Comparison of ENCODE assay signal across 16 mouse cellular contexts in genomic region chr15:91047627-91048026, GRCm38 (mm10). TPM values are rescaled to one million over a fixed set of nuclear protein-coding genes. Genes with fewer than 3 reads are reported as not detected.
DNase-seq lines count a peak whose midpoint lies in the region; ATAC-seq and TF ChIP-seq lines count a peak whose summit lies in the region.
"Had no signal": no experiment of that assay in that cellular context is flagged by ENCODE, and none has a peak within 500 bp of the region (broad histone marks: within the 10 kb centered on the region; RNA-seq: fewer than 3 reads in every experiment).

No protein-coding gene starts in this region.

- peaks cover 3% of the 10 kb centered on the region for H3K4me1 ChIP-seq in liver, postnatal 0 days (ENCODE audit: insufficient read depth)
- 0 out of 2 replicates have a peak, but pooled peaks cover 3% of the 10 kb centered on the region for H3K4me1 ChIP-seq in liver, embryonic 11.5 days (replicated peaks; ENCODE audit: control insufficient read depth, insufficient read depth, low read length)
- H3K4me1 ChIP-seq in hindbrain, embryonic 10.5 days (replicated peaks) = peaks cover 47% of the 10 kb centered on the region
- peaks cover 32% of the 10 kb centered on the region for H3K4me1 ChIP-seq in midbrain, embryonic 12.5 days
- H3K4me1 ChIP-seq in stomach, postnatal 0 days (replicated peaks; ENCODE audit: control insufficient read depth, insufficient read depth) = no peaks in the 10 kb centered on the region
- H3K4me1 ChIP-seq: intestine, embryonic 15.5 days had no signal

- TF ChIP-seq CTCF in liver, postnatal 0 days (IDR thresholded peaks at IDR 0.05; ENCODE audit: low read depth) = no peak
- peak; percentile 23; the same call in 1 of the 2 replicates for TF ChIP-seq CTCF in stomach, postnatal 0 days (IDR thresholded peaks at IDR 0.05; ENCODE audit: low read depth)

- no peak overlapping the region for H3K27ac ChIP-seq in liver, postnatal 0 days (ENCODE audit: low read depth)
- no peak overlapping the region for H3K27ac ChIP-seq in liver, embryonic 11.5 days (ENCODE audit: low read depth, low read length)
- peak overlapping the region; percentile 69; the same call in 1 of the 2 replicates for H3K27ac ChIP-seq in hindbrain, embryonic 10.5 days
- H3K27ac ChIP-seq in midbrain, embryonic 12.5 days (replicated peaks) = peak overlapping the region; percentile 35; the same call in 1 of the 2 replicates
- H3K27ac ChIP-seq in stomach, postnatal 0 days (replicated peaks) = no peak overlapping the region
- H3K27ac ChIP-seq: gastrocnemius, adult 2 months; intestine, embryonic 15.5 days had no signal

- no peak for DNase-seq in liver, postnatal 0 days
- DNase-seq in liver, embryonic 11.5 days (ENCODE audit: low spot score) = no peak
- DNase-seq in hindbrain, embryonic 10.5 days (ENCODE audit: low spot score) = no peak
- no peak for DNase-seq in stomach, postnatal 0 days (ENCODE audit: low spot score)
- no peak for DNase-seq in frontal cortex, postnatal 25 days (ENCODE audit: low spot score in 2 of 2)
- DNase-seq in cerebellum, postnatal 14 days = no peak
- DNase-seq in left cerebral cortex, adult 18-20 months (ENCODE audit: low spot score in 2 of 2) = no peak
- DNase-seq: adrenal gland, postnatal 10 days; B cell, adult 2 months; gastrocnemius, adult 2 months; heart, adult 18-20 months; kidney, postnatal 25 days; lung, adult 2 months had no signal

- no peak overlapping the region for H3K9ac ChIP-seq in liver, postnatal 0 days (replicated peaks)
- no peak overlapping the region for H3K9ac ChIP-seq in liver, embryonic 11.5 days (ENCODE audit: low read depth, low read length)
- peak overlapping the region; percentile 37; the same call in 1 of the 2 replicates for H3K9ac ChIP-seq in midbrain, embryonic 12.5 days (replicated peaks)
- no peak overlapping the region for H3K9ac ChIP-seq in stomach, postnatal 0 days (ENCODE audit: low read length)
- H3K9ac ChIP-seq: intestine, embryonic 15.5 days had no signal

- no peak overlapping the region for H3K4me3 ChIP-seq in liver, postnatal 0 days (ENCODE audit: low read depth, low read length)
- H3K4me3 ChIP-seq in liver, embryonic 11.5 days (ENCODE audit: low read depth, low read length) = no peak overlapping the region
- H3K4me3 ChIP-seq in hindbrain, embryonic 10.5 days = peak overlapping the region; percentile 92
- peak overlapping the region; percentile 98 for H3K4me3 ChIP-seq in midbrain, embryonic 12.5 days
- H3K4me3 ChIP-seq in stomach, postnatal 0 days (ENCODE audit: low read depth, low read length) = peak overlapping the region; percentile 17; the same call in 1 of the 2 replicates
- H3K4me3 ChIP-seq: erythroblast, embryonic 14.5 days; gastrocnemius, adult 2 months; intestine, embryonic 15.5 days had no signal

- ATAC-seq in liver, postnatal 0 days = no peak
- no peak for ATAC-seq in liver, embryonic 11.5 days (replicated peaks; ENCODE audit: low FRiP score)
- ATAC-seq in midbrain, embryonic 12.5 days (ENCODE audit: low FRiP score, low read depth) = no peak
- no peak for ATAC-seq in stomach, postnatal 0 days (ENCODE audit: low FRiP score, low TSS enrichment)
- ATAC-seq: intestine, embryonic 15.5 days had no signal

- WGBS in liver, postnatal 0 days (ENCODE audit: insufficient replicate concordance) = 84% methylated on average over 11 of the region's 11 CpGs
- 88% methylated on average over 11 of the region's 11 CpGs for WGBS in liver, embryonic 11.5 days
- WGBS in hindbrain, embryonic 10.5 days = 79% methylated on average over 11 of the region's 11 CpGs
- 43% methylated on average over 11 of the region's 11 CpGs for WGBS in midbrain, embryonic 12.5 days
- WGBS in stomach, postnatal 0 days = 82% methylated on average over 11 of the region's 11 CpGs

- no peak for TF ChIP-seq EP300 in liver, postnatal 0 days (IDR thresholded peaks at IDR 0.05; ENCODE audit: low read depth)
- no peak for TF ChIP-seq EP300 in stomach, postnatal 0 days (optimal IDR thresholded peaks at IDR 0.05)

- no peaks in the 10 kb centered on the region for H3K9me3 ChIP-seq in liver, postnatal 0 days (ENCODE audit: low read length)
- H3K9me3 ChIP-seq in liver, embryonic 11.5 days (ENCODE audit: control insufficient read depth, low read length) = no peaks in the 10 kb centered on the region
- no peaks in the 10 kb centered on the region for H3K9me3 ChIP-seq in hindbrain, embryonic 10.5 days
- H3K9me3 ChIP-seq in midbrain, embryonic 12.5 days = no peaks in the 10 kb centered on the region
- no peaks in the 10 kb centered on the region for H3K9me3 ChIP-seq in stomach, postnatal 0 days (ENCODE audit: control insufficient read depth, low read length)
- H3K9me3 ChIP-seq: intestine, embryonic 15.5 days had no signal

- H3K36me3 ChIP-seq in liver, postnatal 0 days (replicated peaks; ENCODE audit: insufficient read depth, low read length) = no peaks in the 10 kb centered on the region
- no peaks in the 10 kb centered on the region for H3K36me3 ChIP-seq in liver, embryonic 11.5 days (ENCODE audit: control insufficient read depth, insufficient read depth, low read length)
- H3K36me3 ChIP-seq in hindbrain, embryonic 10.5 days = peaks cover 30% of the 10 kb centered on the region
- H3K36me3 ChIP-seq in midbrain, embryonic 12.5 days = no peaks in the 10 kb centered on the region; the same call in 1 of the 2 replicates
- no peaks in the 10 kb centered on the region for H3K36me3 ChIP-seq in stomach, postnatal 0 days (ENCODE audit: control insufficient read depth, insufficient read depth, low read length)
- H3K36me3 ChIP-seq: intestine, embryonic 15.5 days had no signal

- H3K27me3 ChIP-seq in liver, postnatal 0 days (ENCODE audit: insufficient read depth, low read length) = peaks cover 5% of the 10 kb centered on the region; the same call in 1 of the 2 replicates
- no peaks in the 10 kb centered on the region for H3K27me3 ChIP-seq in liver, embryonic 11.5 days (replicated peaks; ENCODE audit: control insufficient read depth, insufficient read depth, low read length)
- no peaks in the 10 kb centered on the region for H3K27me3 ChIP-seq in hindbrain, embryonic 10.5 days (ENCODE audit: insufficient read depth, poor library complexity, severe bottlenecking)
- no peaks in the 10 kb centered on the region for H3K27me3 ChIP-seq in midbrain, embryonic 12.5 days
- no peaks in the 10 kb centered on the region for H3K27me3 ChIP-seq in stomach, postnatal 0 days (ENCODE audit: control insufficient read depth, insufficient read depth, low read length)
- H3K27me3 ChIP-seq: intestine, embryonic 15.5 days had no signal

- peak overlapping the region; percentile 49 for H3K4me2 ChIP-seq in liver, postnatal 0 days (ENCODE audit: low read depth, low read length)
- no peak overlapping the region for H3K4me2 ChIP-seq in liver, embryonic 11.5 days
- peak overlapping the region; percentile 63 for H3K4me2 ChIP-seq in midbrain, embryonic 12.5 days (replicated peaks)
- peak overlapping the region; percentile 29 for H3K4me2 ChIP-seq in stomach, postnatal 0 days (replicated peaks; ENCODE audit: low read depth)
- H3K4me2 ChIP-seq: intestine, embryonic 15.5 days had no signal

RNA-seq across cellular contexts. Expression of gene Kif21a, which starts 2.1 kb away (rescaled TPM):
- polyA plus RNA-seq in liver, postnatal 0 days (2015; fragmentation: Nextera tagmentation; extraction: Ambion mirVana) = 5.2 TPM in 2 replicates
- 3.6 and 4.1 TPM in 2 replicates for polyA plus RNA-seq in liver, embryonic 11.5 days (2014; fragmentation: Nextera tagmentation; extraction: Ambion mirVana)
- 26.2 and 28.6 TPM in 2 replicates for polyA plus RNA-seq in hindbrain, embryonic 10.5 days (2016; fragmentation: Nextera tagmentation; extraction: Ambion mirVana)
- 60.3 and 69.7 TPM in 2 replicates for polyA plus RNA-seq in midbrain, embryonic 12.5 days (2016; fragmentation: Nextera tagmentation; extraction: Ambion mirVana)
- 17.2 and 18.2 TPM in 2 replicates for polyA plus RNA-seq in stomach, postnatal 0 days (2015; fragmentation: Nextera tagmentation; extraction: Ambion mirVana)
- total RNA-seq in left cerebral cortex, adult 18-20 months (2021) = 100 to 1,000 TPM; 145 TPM

Comparison
In these comparisons a context has a peak if more than half of its experiments do, and no peak if none do; other contexts are left out.
1. H3K27ac ChIP-seq: peak in hindbrain, embryonic 10.5 days (single experiment) and midbrain, embryonic 12.5 days (single experiment); none in liver, postnatal 0 days (single experiment), liver, embryonic 11.5 days (single experiment) and stomach, postnatal 0 days (single experiment).
2. H3K4me3 ChIP-seq: peak in hindbrain, embryonic 10.5 days (single experiment), midbrain, embryonic 12.5 days (single experiment) and stomach, postnatal 0 days (single experiment); none in liver, postnatal 0 days (single experiment) and liver, embryonic 11.5 days (single experiment).